Mouse (Mus musculus): Measurements from ENCODE around the gene Olfr1023.

Gene Olfr1023

DNA sequence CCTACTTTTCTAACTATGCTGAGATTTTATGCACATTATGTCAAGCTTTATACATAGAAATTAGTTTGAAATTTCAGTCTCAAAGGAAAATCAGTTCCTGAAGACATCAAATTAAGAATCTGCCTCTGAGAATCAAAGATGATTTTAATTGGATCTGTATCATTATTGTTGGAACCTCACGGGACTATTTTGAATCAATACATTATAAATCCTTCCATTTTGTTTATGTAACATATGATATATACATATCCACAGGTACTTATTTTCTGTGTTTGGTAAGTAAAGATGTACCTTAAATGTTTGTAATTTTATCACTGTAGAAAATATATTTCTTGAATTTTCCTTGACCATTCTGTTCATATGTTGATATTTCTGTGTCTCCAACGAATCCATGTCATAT is at the start of gene Olfr1023:
Gene Olfr1023, plus strand, starts transcription at position 301 of the 400 bp plus-strand sequence.
- DNase-seq = no peak

DNA sequence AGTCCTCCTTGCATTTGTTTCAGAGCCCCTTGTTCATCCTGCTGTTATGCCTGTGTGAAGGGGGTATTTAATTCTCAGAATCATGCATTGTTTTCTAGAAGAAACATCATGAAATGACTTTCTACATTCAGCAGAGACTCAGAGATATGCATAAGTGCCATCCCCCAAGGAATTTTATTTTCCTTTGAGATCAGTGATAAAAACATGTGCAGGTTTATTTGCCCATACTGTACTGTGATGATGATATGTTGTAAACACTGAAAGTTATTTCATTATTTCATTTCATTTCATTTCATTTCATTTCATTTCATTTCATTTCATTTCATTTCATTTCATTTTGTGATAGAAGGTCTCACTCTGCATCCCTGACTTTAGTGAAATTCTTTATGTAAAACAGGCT is 40.1 kb upstream of the Olfr1023 start, which contains the start of gene Olfr1019:
Gene Olfr1019, minus strand, starts transcription at position 101 of the 400 bp plus-strand sequence.
- DNase-seq = no peak

DNA sequence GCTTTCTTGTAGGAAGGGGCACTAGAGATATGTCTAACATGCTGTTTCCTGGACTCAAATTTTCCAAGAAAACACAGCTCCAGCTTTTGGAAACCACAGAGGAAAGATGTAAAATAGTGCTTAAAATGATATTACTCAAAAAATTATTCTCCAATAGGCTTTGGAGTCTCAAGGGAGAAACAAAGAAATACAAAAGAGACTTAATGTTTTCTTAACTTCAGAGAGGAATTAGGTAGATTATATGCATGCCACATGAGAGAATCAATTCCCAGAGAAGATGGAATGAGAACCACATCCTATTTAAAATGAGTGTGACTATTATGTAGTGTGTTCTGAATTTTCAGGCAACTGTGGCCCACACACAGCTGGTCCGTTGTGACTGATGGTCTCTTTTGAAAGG is 38.7 kb upstream of the Olfr1023 start, which contains the start of gene Olfr1020:
Gene Olfr1020, plus strand, starts transcription at position 301 of the 400 bp plus-strand sequence.
- DNase-seq = no peak

GRCm38 (mm10) chr2:85868294-85868693 is 17.1 kb upstream of the Olfr1023 start, which contains the start of gene Olfr1022:
Olfr1022 (plus strand) TSS chr2:85868594.
- no peak for DNase-seq

GRCm38 (mm10) chr2:85904952-85905351 is 19.5 kb downstream of the Olfr1023 start, which contains the start of gene Olfr1024:
Olfr1024 (minus strand) TSS chr2:85905052.
- DNase-seq = no peak

DNA sequence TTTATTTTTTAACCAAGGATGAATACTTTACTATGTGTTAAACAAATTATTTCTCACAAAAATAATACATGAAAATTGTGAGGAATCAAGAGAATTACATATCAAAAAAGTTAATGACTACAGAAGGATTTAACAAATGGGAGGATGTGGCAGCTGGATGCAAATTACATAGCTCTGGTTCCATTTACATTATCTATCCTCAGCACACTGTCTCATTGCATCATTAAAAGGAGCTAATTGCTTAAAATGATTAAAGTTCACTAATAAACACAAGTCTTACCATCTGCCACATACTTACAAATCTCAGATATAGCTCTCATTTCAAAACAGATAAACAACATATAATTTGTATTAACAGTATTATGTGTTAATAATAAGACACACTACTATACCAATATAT is 27.8 kb downstream of the Olfr1023 start:
- DNase-seq = no peak

DNA sequence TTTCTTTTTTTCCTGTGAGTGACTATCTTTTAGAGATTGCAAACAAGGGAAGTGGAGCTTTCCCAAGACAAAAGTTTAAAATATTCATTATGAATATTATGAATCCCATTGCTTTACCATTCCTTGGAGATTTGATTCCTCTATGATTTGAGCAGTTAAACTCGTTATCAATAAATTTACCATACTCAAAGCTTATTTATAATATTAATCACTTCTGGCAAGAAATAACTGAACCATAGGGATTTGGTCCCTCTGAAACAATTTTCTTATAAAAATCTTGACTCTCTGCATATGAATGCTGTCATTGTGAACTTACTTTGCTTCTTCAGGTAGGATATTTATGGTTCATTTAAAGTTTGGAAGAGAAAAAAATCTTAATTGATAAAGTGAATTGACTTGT is 29.5 kb downstream of the Olfr1023 start, which contains the start of gene Olfr1025-ps1:
Gene Olfr1025-ps1, plus strand, starts transcription at position 301 of the 400 bp plus-strand sequence.
- no peak for DNase-seq

DNA sequence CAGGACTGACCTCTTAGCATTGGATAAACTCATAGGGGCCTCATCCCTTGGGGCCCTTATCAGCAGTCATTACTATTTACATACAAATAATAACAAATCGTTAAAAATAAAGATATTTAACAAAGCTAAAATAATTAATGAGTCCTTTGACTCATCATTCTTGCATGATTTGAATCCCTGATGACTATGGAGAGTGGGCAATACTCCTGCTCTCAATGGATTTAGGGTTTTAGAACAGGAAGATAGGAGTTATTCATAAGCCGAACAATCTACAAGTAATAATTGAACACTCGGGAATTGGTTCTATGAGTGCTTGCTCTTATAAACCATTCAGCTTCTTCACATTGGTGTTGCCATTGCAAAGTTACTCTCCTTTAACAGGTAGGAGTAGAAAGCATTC is 35.8 kb downstream of the Olfr1023 start, which contains the start of gene Olfr1026:
Gene Olfr1026, plus strand, starts transcription at position 301 of the 400 bp plus-strand sequence.
- no peak for DNase-seq
